Mouse (Mus musculus): ENCODE data around the gene Cyp2d11. TPM values are rescaled to one million over a fixed set of nuclear protein-coding genes. Genes with fewer than 3 reads are reported as not detected.
A peak's percentile ranks its signal among the peaks of the same experiment; 100 is the strongest.

Gene Cyp2d11
- polyA plus RNA-seq, 1 experiment from 2014 or later = not detected

DNA sequence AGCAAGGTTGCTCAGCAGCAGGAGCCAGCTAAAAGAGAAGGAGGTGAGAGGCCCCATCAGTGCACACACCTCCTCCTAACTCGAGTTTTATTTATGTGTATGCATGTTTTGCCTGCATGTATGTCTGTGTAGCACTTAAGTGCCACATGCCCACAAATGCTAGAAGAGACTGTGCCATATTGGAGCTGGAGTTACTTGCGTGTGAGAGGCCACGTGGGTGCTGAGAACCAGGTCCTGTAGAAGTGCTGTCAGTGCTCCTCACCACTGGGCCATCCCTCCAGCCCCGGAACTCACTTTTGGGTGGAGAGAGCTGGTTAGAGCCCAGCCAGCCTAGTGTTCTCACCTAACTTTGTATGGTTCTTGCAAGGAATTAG, 46.5 kb downstream of the Cyp2d11 start:
- H3K27ac ChIP-seq = peak overlapping the region; percentile 95
- ATAC-seq (replicated peaks; ENCODE audit: low FRiP score) = no peak

GRCm38 (mm10) chr15:82346580-82347302, 47.1 kb downstream of the Cyp2d11 start:
- ATAC-seq (replicated peaks; ENCODE audit: low FRiP score) = no peak
- peaks cover 34% of the 10 kb centered on the region for H3K4me1 ChIP-seq
- peak overlapping the region; percentile 84 for H3K4me3 ChIP-seq (replicated peaks)
- H3K36me3 ChIP-seq = peaks cover 38% of the 10 kb centered on the region
- no peaks in the 10 kb centered on the region for H3K27me3 ChIP-seq
- 42% methylated on average over 14 of the region's 14 CpGs for WGBS
- no peaks in the 10 kb centered on the region for H3K9me3 ChIP-seq (replicated peaks)
- H3K9ac ChIP-seq = peak overlapping the region; percentile 70
- peak overlapping the region; percentile 76 for H3K4me2 ChIP-seq
- H3K27ac ChIP-seq = peak overlapping the region; percentile 95

More for the DNA sequence above, 46.5 kb downstream of the Cyp2d11 start:
- Histone ChIP-seq H3K4me2 (peak overlapping the region; percentile 76), H3K4me1 (peaks cover 34% of the 10 kb centered on the region), H3K27me3 (no peaks in the 10 kb centered on the region), H3K9me3 (replicated peaks) (no peaks in the 10 kb centered on the region), H3K4me3 (replicated peaks) (peak overlapping the region; percentile 84), H3K9ac (0 out of 2 replicates have a peak overlapping the region, but pooled peaks have one; percentile 21), H3K36me3 (peaks cover 38% of the 10 kb centered on the region)
- 74% methylated on average over 4 of the region's 4 CpGs for WGBS

DNA sequence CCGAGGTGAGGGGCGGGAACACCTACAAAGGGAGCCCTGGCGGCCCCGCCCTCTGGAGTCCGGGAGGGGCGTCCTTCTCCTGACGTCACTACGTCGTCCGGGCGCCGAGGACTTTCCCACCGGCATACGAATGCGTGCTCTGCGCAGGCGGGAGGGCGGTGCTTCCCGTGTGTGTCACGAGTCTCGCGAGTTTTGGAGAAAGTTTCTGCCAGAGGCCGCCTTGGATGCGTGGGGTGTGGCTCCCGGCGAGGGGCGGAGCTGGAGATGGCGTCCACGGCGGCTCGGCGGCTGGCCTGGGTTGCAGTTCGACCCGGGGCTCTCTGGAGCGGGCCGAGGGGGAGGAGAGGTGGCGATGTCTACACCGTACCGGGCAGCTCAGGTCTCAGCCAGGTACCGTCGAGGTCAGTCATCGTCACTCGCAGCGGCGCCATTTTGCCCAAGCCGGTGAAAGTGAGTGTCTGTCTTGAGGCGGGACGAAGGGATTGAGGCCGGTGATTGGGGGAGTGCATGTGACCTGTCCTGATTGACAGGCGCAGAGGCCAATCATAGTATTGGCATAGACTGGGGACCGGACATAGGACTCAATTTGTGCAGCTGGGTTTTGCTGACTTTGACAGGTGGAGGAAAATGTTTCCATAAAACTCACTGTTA, 47.9 kb downstream of the Cyp2d11 start:
- peak; percentile 98 for ATAC-seq (replicated peaks; ENCODE audit: low FRiP score)
- H3K27ac ChIP-seq = peak overlapping the region; percentile 95
- no peaks in the 10 kb centered on the region for H3K9me3 ChIP-seq (replicated peaks)
- peak overlapping the region; percentile 70 for H3K9ac ChIP-seq
- H3K4me1 ChIP-seq = peaks cover 38% of the 10 kb centered on the region
- peaks cover 33% of the 10 kb centered on the region for H3K36me3 ChIP-seq
- H3K4me3 ChIP-seq (replicated peaks) = peak overlapping the region; percentile 84
- no peaks in the 10 kb centered on the region for H3K27me3 ChIP-seq
- WGBS = under 1% methylated on average over 51 of the region's 51 CpGs
- H3K4me2 ChIP-seq = peak overlapping the region; percentile 76

DNA sequence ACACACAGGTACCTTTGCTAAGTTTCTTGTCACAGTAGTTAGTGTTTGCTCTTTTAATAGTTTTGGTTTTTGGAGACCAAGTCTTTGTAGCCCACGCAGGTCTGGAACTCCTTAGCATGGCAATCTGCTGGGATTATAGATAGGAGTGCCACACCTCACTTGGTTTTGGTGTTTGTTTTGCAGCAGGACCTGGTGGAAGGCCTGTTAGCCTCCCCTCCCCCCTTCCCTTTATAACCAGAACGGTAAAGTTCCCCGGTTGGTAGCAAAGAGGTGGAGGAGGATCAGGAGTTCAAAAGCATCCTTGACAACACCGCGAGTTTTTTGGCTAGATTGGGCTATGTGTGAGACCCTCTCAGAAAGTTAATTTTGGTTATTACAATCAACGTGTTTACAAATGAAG, 48.9 kb downstream of the Cyp2d11 start:
- H3K4me3 ChIP-seq (replicated peaks) = no peak overlapping the region
- peaks cover 23% of the 10 kb centered on the region for H3K36me3 ChIP-seq
- H3K27me3 ChIP-seq = no peaks in the 10 kb centered on the region
- no peak overlapping the region for H3K4me2 ChIP-seq
- H3K9me3 ChIP-seq (replicated peaks) = no peaks in the 10 kb centered on the region
- H3K9ac ChIP-seq = no peak overlapping the region
- H3K27ac ChIP-seq = peak overlapping the region; percentile 33; the same call in 1 of the 2 replicates
- no peak for ATAC-seq (replicated peaks; ENCODE audit: low FRiP score)
- 91% methylated on average over 6 of the region's 6 CpGs for WGBS
- H3K4me1 ChIP-seq = peaks cover 48% of the 10 kb centered on the region

DNA sequence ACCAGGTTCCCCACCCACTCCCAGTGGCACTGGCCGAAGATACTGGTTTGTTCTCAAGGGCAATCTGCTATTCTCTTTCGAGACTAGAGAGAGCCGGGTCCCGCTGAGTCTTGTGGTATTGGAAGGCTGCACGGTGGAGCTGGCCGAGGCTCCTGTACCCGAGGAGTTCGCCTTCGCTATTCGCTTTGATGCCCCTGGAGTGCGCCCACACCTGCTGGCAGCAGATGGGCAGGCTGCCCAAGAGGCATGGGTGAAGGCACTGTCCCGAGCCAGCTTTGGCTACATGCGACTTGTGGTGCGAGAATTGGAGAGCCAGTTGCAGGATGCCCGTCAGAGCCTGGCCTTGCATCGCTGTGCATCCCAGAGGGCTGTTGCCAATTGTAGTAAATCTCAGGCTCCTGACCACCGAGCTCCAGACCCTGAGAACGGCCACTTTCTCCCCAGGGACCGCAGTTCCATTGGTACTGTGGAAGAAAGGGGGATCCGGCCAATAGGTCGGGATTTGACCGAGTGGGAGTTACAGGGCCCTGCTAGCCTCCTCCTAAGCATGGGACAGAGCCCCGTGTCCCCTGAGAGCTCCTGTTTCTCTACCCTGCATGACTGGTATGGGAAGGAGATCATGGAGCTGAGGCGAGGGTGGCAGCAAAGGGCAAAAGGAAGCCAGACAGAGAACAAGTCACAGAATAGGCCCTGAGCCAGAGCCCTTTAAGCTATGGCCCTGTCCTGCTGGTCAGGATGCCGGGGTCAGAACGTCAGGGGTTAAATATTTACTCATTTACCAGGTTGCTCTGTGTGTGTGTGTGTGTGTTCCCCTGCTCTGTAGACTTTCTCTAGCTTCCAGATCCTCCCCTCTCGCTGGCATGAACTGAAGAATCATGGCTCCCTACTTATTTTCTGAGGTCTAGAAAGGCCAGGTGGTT, 50.2 kb downstream of the Cyp2d11 start:
- Histone ChIP-seq H3K4me1 (peaks cover 58% of the 10 kb centered on the region), H3K9me3 (replicated peaks) (no peaks in the 10 kb centered on the region), H3K4me2 (no peak overlapping the region), H3K27ac (peak overlapping the region; percentile 41), H3K9ac (no peak overlapping the region), H3K27me3 (no peaks in the 10 kb centered on the region), H3K36me3 (peaks cover 10% of the 10 kb centered on the region), H3K4me3 (replicated peaks) (no peak overlapping the region)
- WGBS = 86% methylated on average over 27 of the region's 27 CpGs
- ATAC-seq (replicated peaks; ENCODE audit: low FRiP score) = no peak

GRCm38 (mm10) chr15:82342543-82342935, 51.3 kb downstream of the Cyp2d11 start:
- Histone ChIP-seq H3K9me3 (replicated peaks) (no peaks in the 10 kb centered on the region), H3K4me3 (replicated peaks) (no peak overlapping the region), H3K4me2 (peak overlapping the region; percentile 82; the same call in 1 of the 2 replicates), H3K4me1 (peaks cover 61% of the 10 kb centered on the region), H3K9ac (no peak overlapping the region), H3K36me3 (no peaks in the 10 kb centered on the region), H3K27ac (no peak overlapping the region), H3K27me3 (no peaks in the 10 kb centered on the region)
- ATAC-seq (replicated peaks; ENCODE audit: low FRiP score) = no peak
- 76% methylated on average over 5 of the region's 5 CpGs for WGBS

GRCm38 (mm10) chr15:82341675-82342542, 51.9 kb downstream of the Cyp2d11 start:
- 58% methylated on average over 15 of the region's 15 CpGs for WGBS
- Histone ChIP-seq H3K9ac (peak overlapping the region; percentile 62), H3K9me3 (replicated peaks) (no peaks in the 10 kb centered on the region)

GRCm38 (mm10) chr15:82341036-82341501, 52.8 kb downstream of the Cyp2d11 start:
- Histone ChIP-seq H3K9me3 (replicated peaks) (no peaks in the 10 kb centered on the region), H3K9ac (peak overlapping the region; percentile 62), H3K27ac (peak overlapping the region; percentile 82), H3K27me3 (no peaks in the 10 kb centered on the region), H3K36me3 (peaks cover 6% of the 10 kb centered on the region), H3K4me3 (replicated peaks) (peak overlapping the region; percentile 49), H3K4me1 (peaks cover 56% of the 10 kb centered on the region), H3K4me2 (peak overlapping the region; percentile 82)
- ATAC-seq (replicated peaks; ENCODE audit: low FRiP score) = peak; percentile 3; the same call in 1 of the 2 replicates
- under 1% methylated on average over 39 of the region's 40 CpGs for WGBS

More at GRCm38 (mm10) chr15:82341675-82342542, 51.9 kb downstream of the Cyp2d11 start:
- Histone ChIP-seq H3K4me3 (replicated peaks) (peak overlapping the region; percentile 49), H3K4me1 (peaks cover 59% of the 10 kb centered on the region), H3K4me2 (peak overlapping the region; percentile 82), H3K36me3 (no peaks in the 10 kb centered on the region), H3K27me3 (no peaks in the 10 kb centered on the region), H3K27ac (peak overlapping the region; percentile 82)
- no peak for ATAC-seq (replicated peaks; ENCODE audit: low FRiP score)

GRCm38 (mm10) chr15:82340414-82341035, 53.3 kb downstream of the Cyp2d11 start:
- Histone ChIP-seq H3K36me3 (peaks cover 10% of the 10 kb centered on the region), H3K9me3 (replicated peaks) (no peaks in the 10 kb centered on the region), H3K4me1 (peaks cover 56% of the 10 kb centered on the region), H3K27me3 (no peaks in the 10 kb centered on the region), H3K4me3 (replicated peaks) (peak overlapping the region; percentile 49), H3K9ac (peak overlapping the region; percentile 62), H3K4me2 (peak overlapping the region; percentile 82), H3K27ac (peak overlapping the region; percentile 82)
- no peak for ATAC-seq (replicated peaks; ENCODE audit: low FRiP score)
- 38% methylated on average over 21 of the region's 21 CpGs for WGBS

DNA sequence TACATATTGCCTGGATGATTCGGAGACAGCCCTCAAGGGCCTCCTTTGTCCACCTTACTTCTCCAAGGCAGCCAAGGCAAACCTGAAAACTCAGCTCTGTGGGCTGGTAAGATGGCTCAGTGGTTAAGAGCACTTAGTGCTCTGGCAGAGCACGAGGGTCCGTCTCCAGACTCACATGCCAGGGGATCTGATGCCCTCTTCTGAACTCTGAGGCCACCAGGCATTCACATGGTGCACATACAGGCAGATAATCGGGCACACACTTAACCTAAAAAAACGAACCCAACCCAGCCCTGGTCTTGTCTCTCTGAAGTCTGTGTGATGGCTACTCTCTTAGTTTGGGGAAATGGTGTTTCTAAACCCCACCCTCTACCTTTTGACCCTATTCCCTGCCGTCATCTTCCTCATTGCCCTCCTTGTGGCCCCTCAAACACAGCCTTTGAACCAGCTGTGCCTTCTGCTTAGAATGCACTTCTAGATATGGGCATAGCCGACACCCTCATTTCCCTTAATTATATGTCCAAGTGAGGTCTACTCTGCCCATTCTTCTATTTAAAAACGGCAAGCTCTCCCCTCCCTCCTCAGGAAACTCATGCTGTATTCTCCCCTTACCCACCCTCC, 54.1 kb downstream of the Cyp2d11 start:
- Histone ChIP-seq H3K4me3 (replicated peaks) (no peak overlapping the region; the same call in 1 of the 2 replicates), H3K9ac (no peak overlapping the region), H3K4me2 (no peak overlapping the region), H3K36me3 (peaks cover 18% of the 10 kb centered on the region), H3K27ac (peak overlapping the region; percentile 82; the same call in 1 of the 2 replicates), H3K27me3 (no peaks in the 10 kb centered on the region), H3K9me3 (replicated peaks) (no peaks in the 10 kb centered on the region), H3K4me1 (peaks cover 56% of the 10 kb centered on the region)
- WGBS = 73% methylated on average over 8 of the region's 8 CpGs
- no peak for ATAC-seq (replicated peaks; ENCODE audit: low FRiP score)
